Mouse (Mus musculus): Measurements from ENCODE around the gene Ndufa4l2. TPM values are rescaled to one million over a fixed set of nuclear protein-coding genes. Genes with fewer than 3 reads are reported as not detected.

The Ndufa4l2 gene
- polyA plus RNA-seq, 1 experiment from 2014 or later: 17.1 TPM

- H3K4me1 ChIP-seq: no peaks in the 10 kb centered on the region
- peaks cover 100% of the 10 kb centered on the region for H3K36me3 ChIP-seq
- H3K4me2 ChIP-seq (replicated peaks): no peak overlapping the region
- H3K27me3 ChIP-seq: no peaks in the 10 kb centered on the region
- H3K4me3 ChIP-seq: no peak overlapping the region
- H3K27ac ChIP-seq (replicated peaks): no peak overlapping the region
- WGBS: 89% methylated on average over 13 of the region's 13 CpGs
- no peaks in the 10 kb centered on the region for H3K9me3 ChIP-seq
- ATAC-seq (replicated peaks): no peak
- no peak overlapping the region for H3K9ac ChIP-seq (replicated peaks)
These were observed 42.6 kb downstream of the Ndufa4l2 start for GRCm38 (mm10) chr10:127557397-127557796.

- no peak for ATAC-seq (replicated peaks)
- Histone ChIP-seq H3K27me3 (no peaks in the 10 kb centered on the region), H3K4me3 (no peak overlapping the region), H3K9ac (replicated peaks) (no peak overlapping the region), H3K4me1 (no peaks in the 10 kb centered on the region), H3K9me3 (no peaks in the 10 kb centered on the region), H3K36me3 (peaks cover 92% of the 10 kb centered on the region), H3K4me2 (replicated peaks) (no peak overlapping the region), H3K27ac (replicated peaks) (no peak overlapping the region)
These were observed 46.4 kb downstream of the Ndufa4l2 start for GRCm38 (mm10) chr10:127561145-127561544.

- 91% methylated on average over 8 of the region's 8 CpGs for WGBS
- H3K27me3 ChIP-seq: no peaks in the 10 kb centered on the region
- no peak overlapping the region for H3K27ac ChIP-seq (replicated peaks)
- H3K4me2 ChIP-seq (replicated peaks): no peak overlapping the region
- no peak overlapping the region for H3K4me3 ChIP-seq
- H3K36me3 ChIP-seq: peaks cover 88% of the 10 kb centered on the region
- no peak overlapping the region for H3K9ac ChIP-seq (replicated peaks)
- no peaks in the 10 kb centered on the region for H3K4me1 ChIP-seq
- no peaks in the 10 kb centered on the region for H3K9me3 ChIP-seq
- ATAC-seq (replicated peaks): no peak
These were observed 49.1 kb downstream of the Ndufa4l2 start for GRCm38 (mm10) chr10:127563840-127564239.

GRCm38 (mm10) chr10:127564301-127564700 lies 49.5 kb downstream of the Ndufa4l2 start:
- Histone ChIP-seq H3K9ac (replicated peaks) (no peak overlapping the region), H3K4me2 (replicated peaks) (no peak overlapping the region), H3K4me1 (no peaks in the 10 kb centered on the region), H3K27me3 (no peaks in the 10 kb centered on the region), H3K9me3 (no peaks in the 10 kb centered on the region), H3K27ac (replicated peaks) (no peak overlapping the region), H3K4me3 (no peak overlapping the region), H3K36me3 (peaks cover 88% of the 10 kb centered on the region)
- no peak for ATAC-seq (replicated peaks)
- 66% methylated on average over 13 of the region's 13 CpGs for WGBS

Other genes with a start within 250 kb of the Ndufa4l2 start
- gene Dctn2, start 248.6 kb upstream of the Ndufa4l2 start, polyA plus RNA-seq (2015; fragmentation: Nextera tagmentation; extraction: Ambion mirVana): 320 and 321 TPM in 2 replicates
- gene Mbd6, start 225.9 kb upstream of the Ndufa4l2 start, polyA plus RNA-seq (2015; fragmentation: Nextera tagmentation; extraction: Ambion mirVana): 17.4 and 17.5 TPM in 2 replicates
- 130 and 137 TPM in 2 replicates for gene Mars, start 203.2 kb upstream of the Ndufa4l2 start, polyA plus RNA-seq (2015; fragmentation: Nextera tagmentation; extraction: Ambion mirVana)
- gene Arhgap9, start 193.0 kb upstream of the Ndufa4l2 start, polyA plus RNA-seq (2015; fragmentation: Nextera tagmentation; extraction: Ambion mirVana): 0.62 and 1.1 TPM in 2 replicates
- 1.2 and 1.5 TPM in 2 replicates for gene Gli1, start 173.0 kb upstream of the Ndufa4l2 start, polyA plus RNA-seq (2015; fragmentation: Nextera tagmentation; extraction: Ambion mirVana)
- gene Inhbe, start 160.6 kb upstream of the Ndufa4l2 start, polyA plus RNA-seq (2015; fragmentation: Nextera tagmentation; extraction: Ambion mirVana): 0.04 TPM in 1 of 2 replicates, not detected in the other
- not detected in 2 replicates for gene Inhbc, start 144.5 kb upstream of the Ndufa4l2 start, polyA plus RNA-seq (2015; fragmentation: Nextera tagmentation; extraction: Ambion mirVana)
- gene R3hdm2, start 134.6 kb upstream of the Ndufa4l2 start, polyA plus RNA-seq (2015; fragmentation: Nextera tagmentation; extraction: Ambion mirVana): 39.2 and 43.6 TPM in 2 replicates
- 1.5 and 1.6 TPM in 2 replicates for gene Stac3, start 13.3 kb upstream of the Ndufa4l2 start, polyA plus RNA-seq (2015; fragmentation: Nextera tagmentation; extraction: Ambion mirVana)
- gene Shmt2, start 7.5 kb downstream of the Ndufa4l2 start, polyA plus RNA-seq (2015; fragmentation: Nextera tagmentation; extraction: Ambion mirVana): 75.2 and 78.5 TPM in 2 replicates
- 38.9 and 40.2 TPM in 2 replicates for gene Nxph4, start 19.6 kb downstream of the Ndufa4l2 start, polyA plus RNA-seq (2015; fragmentation: Nextera tagmentation; extraction: Ambion mirVana)
- 93.1 and 95.7 TPM in 2 replicates for gene Lrp1, start 106.2 kb downstream of the Ndufa4l2 start, polyA plus RNA-seq (2015; fragmentation: Nextera tagmentation; extraction: Ambion mirVana)
- 3.4 and 3.7 TPM in 2 replicates for gene Stat6, start 128.0 kb downstream of the Ndufa4l2 start, polyA plus RNA-seq (2015; fragmentation: Nextera tagmentation; extraction: Ambion mirVana)
- gene Nemp1, start 151.9 kb downstream of the Ndufa4l2 start, polyA plus RNA-seq (2015; fragmentation: Nextera tagmentation; extraction: Ambion mirVana): 4.8 and 5.8 TPM in 2 replicates
- gene Nab2, start 153.6 kb downstream of the Ndufa4l2 start, polyA plus RNA-seq (2015; fragmentation: Nextera tagmentation; extraction: Ambion mirVana): 2.9 and 3.9 TPM in 2 replicates
- 0.87 and 1.1 TPM in 2 replicates for gene Myo1a, start 190.2 kb downstream of the Ndufa4l2 start, polyA plus RNA-seq (2015; fragmentation: Nextera tagmentation; extraction: Ambion mirVana)
- gene Tac2, start 209.5 kb downstream of the Ndufa4l2 start, polyA plus RNA-seq (2015; fragmentation: Nextera tagmentation; extraction: Ambion mirVana): 4.5 and 6.6 TPM in 2 replicates
- 4.0 and 4.1 TPM in 2 replicates for gene Zbtb39, start 224.6 kb downstream of the Ndufa4l2 start, polyA plus RNA-seq (2015; fragmentation: Nextera tagmentation; extraction: Ambion mirVana)
- 0.60 and 0.74 TPM in 2 replicates for gene Gpr182, start 236.8 kb downstream of the Ndufa4l2 start, polyA plus RNA-seq (2015; fragmentation: Nextera tagmentation; extraction: Ambion mirVana)
- gene Rdh1, start 244.8 kb downstream of the Ndufa4l2 start, polyA plus RNA-seq (2015; fragmentation: Nextera tagmentation; extraction: Ambion mirVana): not detected in 2 replicates
- not detected in 2 replicates for gene Rdh16f1, start 244.8 kb downstream of the Ndufa4l2 start, polyA plus RNA-seq (2015; fragmentation: Nextera tagmentation; extraction: Ambion mirVana)

Measured in forebrain, embryonic 15.5 days (tissue).